Mouse (Mus musculus): ENCODE measurements around the gene Atf4. TPM values are rescaled to one million over a fixed set of nuclear protein-coding genes. Genes with fewer than 3 reads are reported as not detected.

The Atf4 gene
- polyA plus RNA-seq, 1 experiment from 2014 or later = 71.5 TPM

DNA sequence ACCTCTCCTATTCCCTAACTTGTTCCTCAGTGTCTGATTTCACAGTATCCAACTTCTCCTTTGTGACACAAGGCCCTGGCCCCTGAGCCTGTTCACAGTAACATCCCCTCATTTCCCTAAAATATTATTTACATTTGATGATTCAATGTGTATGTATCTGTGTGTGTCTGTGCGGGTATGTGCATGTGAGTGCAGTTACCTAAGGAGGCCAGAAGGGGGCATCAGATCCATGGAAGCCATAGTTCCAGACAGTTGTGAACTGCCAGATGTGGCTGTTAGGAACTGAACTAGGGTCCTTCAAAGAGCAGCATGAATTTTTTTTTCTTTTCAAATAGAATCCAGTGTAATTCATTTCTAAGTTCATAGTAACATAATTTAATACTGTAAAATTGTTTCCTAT lies 42.2 kb downstream of the Atf4 start:
- no peaks in the 10 kb centered on the region for H3K4me1 ChIP-seq (replicated peaks)
- no peak overlapping the region for H3K4me2 ChIP-seq
- H3K9ac ChIP-seq = no peak overlapping the region
- no peak overlapping the region for H3K27ac ChIP-seq
- no peak overlapping the region for H3K4me3 ChIP-seq
- 94% methylated on average over 1 of the region's 1 CpGs for WGBS
- no peaks in the 10 kb centered on the region for H3K36me3 ChIP-seq
- H3K27me3 ChIP-seq = peaks cover 18% of the 10 kb centered on the region; the same call in 1 of the 2 replicates
- no peaks in the 10 kb centered on the region for H3K9me3 ChIP-seq (replicated peaks)
- ATAC-seq (replicated peaks; ENCODE audit: insufficient number of reproducible peaks, insufficient read depth, low FRiP score, low read depth) = no peak

- H3K4me3 ChIP-seq = no peak overlapping the region
- no peak overlapping the region for H3K9ac ChIP-seq
- no peak overlapping the region for H3K27ac ChIP-seq
- H3K27me3 ChIP-seq = peaks cover 19% of the 10 kb centered on the region
- H3K4me2 ChIP-seq = no peak overlapping the region
- no peaks in the 10 kb centered on the region for H3K36me3 ChIP-seq
- no peak for ATAC-seq (replicated peaks; ENCODE audit: insufficient number of reproducible peaks, insufficient read depth, low FRiP score, low read depth)
- H3K9me3 ChIP-seq (replicated peaks) = no peaks in the 10 kb centered on the region
- WGBS = 64% methylated on average over 14 of the region's 14 CpGs
- H3K4me1 ChIP-seq (replicated peaks) = no peaks in the 10 kb centered on the region
These were observed 48.8 kb downstream of the Atf4 start for GRCm38 (mm10) chr15:80303779-80304178.

DNA sequence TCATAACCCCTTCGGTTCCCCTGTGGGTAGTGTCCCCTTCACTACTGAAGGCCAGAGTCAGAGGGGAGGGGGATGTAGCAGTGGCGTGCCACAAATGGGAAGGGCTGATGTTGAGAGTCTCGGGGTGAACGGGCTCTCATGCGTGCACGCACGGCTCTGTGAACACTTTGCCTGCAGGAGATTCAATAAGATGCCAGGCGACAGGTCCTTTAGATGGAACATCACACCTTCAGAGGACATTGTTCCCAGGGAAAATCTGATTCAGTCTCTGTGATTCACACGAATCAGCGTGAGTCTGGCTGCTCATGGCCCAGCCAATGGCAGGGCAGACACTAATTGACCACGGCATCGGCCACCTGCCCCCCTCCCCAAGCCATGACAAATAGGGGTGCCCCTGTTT lies 49.2 kb downstream of the Atf4 start:
- Histone ChIP-seq H3K4me3 (no peak overlapping the region), H3K4me2 (no peak overlapping the region), H3K4me1 (replicated peaks) (no peaks in the 10 kb centered on the region), H3K27me3 (peaks cover 19% of the 10 kb centered on the region), H3K9ac (no peak overlapping the region), H3K27ac (no peak overlapping the region), H3K36me3 (no peaks in the 10 kb centered on the region), H3K9me3 (replicated peaks) (no peaks in the 10 kb centered on the region)
- ATAC-seq (replicated peaks; ENCODE audit: insufficient number of reproducible peaks, insufficient read depth, low FRiP score, low read depth) = no peak
- WGBS = 79% methylated on average over 12 of the region's 12 CpGs

- H3K27ac ChIP-seq = no peak overlapping the region
- no peaks in the 10 kb centered on the region for H3K4me1 ChIP-seq (replicated peaks)
- 34% methylated on average over 8 of the region's 8 CpGs for WGBS
- ATAC-seq (replicated peaks; ENCODE audit: insufficient number of reproducible peaks, insufficient read depth, low FRiP score, low read depth) = peak; percentile 61; the same call in 1 of the 2 replicates
- H3K4me2 ChIP-seq = no peak overlapping the region
- peaks cover 17% of the 10 kb centered on the region for H3K27me3 ChIP-seq
- no peak overlapping the region for H3K9ac ChIP-seq
- H3K9me3 ChIP-seq (replicated peaks) = no peaks in the 10 kb centered on the region
- H3K36me3 ChIP-seq = no peaks in the 10 kb centered on the region
- no peak overlapping the region for H3K4me3 ChIP-seq
These were observed 51.2 kb downstream of the Atf4 start for GRCm38 (mm10) chr15:80306146-80306545.

Other genes starting within 250 kb of the Atf4 start
- 3.7 and 4.0 TPM in 2 replicates for gene Pdgfb, start 240.2 kb upstream of the Atf4 start, polyA plus RNA-seq (2015; fragmentation: Nextera tagmentation; extraction: Ambion mirVana)
- 38.0 and 42.9 TPM in 2 replicates for gene Syngr1, start 163.8 kb upstream of the Atf4 start, polyA plus RNA-seq (2015; fragmentation: Nextera tagmentation; extraction: Ambion mirVana)
- 565 and 609 TPM in 2 replicates for gene Rpl3, start 163.3 kb upstream of the Atf4 start, polyA plus RNA-seq (2015; fragmentation: Nextera tagmentation; extraction: Ambion mirVana)
- 25.0 and 33.6 TPM in 2 replicates for gene Tab1, start 122.1 kb upstream of the Atf4 start, polyA plus RNA-seq (2015; fragmentation: Nextera tagmentation; extraction: Ambion mirVana)
- 0.93 and 2.5 TPM in 2 replicates for gene Mgat3, start 81.5 kb upstream of the Atf4 start, polyA plus RNA-seq (2015; fragmentation: Nextera tagmentation; extraction: Ambion mirVana)
- gene Mief1, start 21.2 kb upstream of the Atf4 start, polyA plus RNA-seq (2015; fragmentation: Nextera tagmentation; extraction: Ambion mirVana) = 21.1 and 26.8 TPM in 2 replicates
- gene AC140267.1, start 19.3 kb upstream of the Atf4 start, polyA plus RNA-seq (2015; fragmentation: Nextera tagmentation; extraction: Ambion mirVana) = not detected in 2 replicates
- 33.8 and 35.9 TPM in 2 replicates for gene Rps19bp1, start 9.1 kb downstream of the Atf4 start, polyA plus RNA-seq (2015; fragmentation: Nextera tagmentation; extraction: Ambion mirVana)
- not detected in 2 replicates for gene Cacna1i, start 32.1 kb downstream of the Atf4 start, polyA plus RNA-seq (2015; fragmentation: Nextera tagmentation; extraction: Ambion mirVana)

Data from heart, embryonic 15.5 days (tissue).